Mouse (Mus musculus): Measurements from ENCODE around the gene Sdccag8.
"Not testable (repeated sequence)": the region's sequence is repeated elsewhere in the genome, so short reads cannot be mapped to it uniquely, and the experiment has no call there.

The Sdccag8 gene

GRCm38 (mm10) chr1:176827945-176828485 is 13.6 kb downstream of the Sdccag8 start:
- no peak for DNase-seq (ENCODE audit: extremely low spot score)

- DNase-seq (ENCODE audit: extremely low spot score), result no peak
These were observed 14.2 kb downstream of the Sdccag8 start for GRCm38 (mm10) chr1:176828666-176829065.

- no peak for DNase-seq (ENCODE audit: extremely low spot score)
These were observed 17.6 kb downstream of the Sdccag8 start for GRCm38 (mm10) chr1:176832071-176832470.

- no peak for DNase-seq (ENCODE audit: extremely low spot score)
These were observed 18.1 kb downstream of the Sdccag8 start for GRCm38 (mm10) chr1:176832607-176833006.

GRCm38 (mm10) chr1:176833257-176833656 is 18.8 kb downstream of the Sdccag8 start:
- no peak for DNase-seq (ENCODE audit: extremely low spot score)

GRCm38 (mm10) chr1:176833948-176834347 is 19.5 kb downstream of the Sdccag8 start:
- DNase-seq (ENCODE audit: extremely low spot score), result no peak

GRCm38 (mm10) chr1:176834880-176835279 is 20.4 kb downstream of the Sdccag8 start:
- DNase-seq (ENCODE audit: extremely low spot score), result no peak

- peak; percentile 29 for DNase-seq (ENCODE audit: extremely low spot score)
These were observed 21.2 kb downstream of the Sdccag8 start for GRCm38 (mm10) chr1:176835501-176836294.

- not testable (repeated sequence) for DNase-seq (ENCODE audit: extremely low spot score)
These were observed 22.1 kb downstream of the Sdccag8 start for GRCm38 (mm10) chr1:176836562-176836961.

- no peak for DNase-seq (ENCODE audit: extremely low spot score)
These were observed 30.9 kb downstream of the Sdccag8 start for GRCm38 (mm10) chr1:176845082-176845977.

- no peak for DNase-seq (ENCODE audit: extremely low spot score)
These were observed 32.8 kb downstream of the Sdccag8 start for GRCm38 (mm10) chr1:176847118-176847859.

GRCm38 (mm10) chr1:176848613-176849290 is 34.3 kb downstream of the Sdccag8 start:
- no peak for DNase-seq (ENCODE audit: extremely low spot score)

- DNase-seq (ENCODE audit: extremely low spot score), result no peak
These were observed 34.9 kb downstream of the Sdccag8 start for GRCm38 (mm10) chr1:176849377-176849776.

GRCm38 (mm10) chr1:176851401-176851800 is 36.9 kb downstream of the Sdccag8 start:
- DNase-seq (ENCODE audit: extremely low spot score), result no peak

- DNase-seq (ENCODE audit: extremely low spot score), result no peak
These were observed 38.5 kb downstream of the Sdccag8 start for GRCm38 (mm10) chr1:176852813-176853590.

GRCm38 (mm10) chr1:176861981-176862644 is 47.7 kb downstream of the Sdccag8 start:
- peak; percentile 69 for DNase-seq (ENCODE audit: extremely low spot score)

GRCm38 (mm10) chr1:176870501-176870900 is 56.0 kb downstream of the Sdccag8 start:
- no peak for DNase-seq (ENCODE audit: extremely low spot score)

GRCm38 (mm10) chr1:176871975-176872374 is 57.5 kb downstream of the Sdccag8 start:
- DNase-seq (ENCODE audit: extremely low spot score), result no peak

- DNase-seq (ENCODE audit: extremely low spot score), result no peak
These were observed 59.0 kb downstream of the Sdccag8 start for GRCm38 (mm10) chr1:176873463-176873862.

- DNase-seq (ENCODE audit: extremely low spot score), result no peak
These were observed 59.7 kb downstream of the Sdccag8 start for GRCm38 (mm10) chr1:176874155-176874554.
